Mouse (Mus musculus) midbrain, embryonic 10.5 days (tissue): Measurements from ENCODE around the gene Pde5a. TPM values are rescaled to one million over a fixed set of nuclear protein-coding genes. Genes with fewer than 3 reads are reported as not detected.

Source experiments
- polyA plus RNA-seq: library from polyadenylated mRNA; unstranded; fragments of >200 nt; fragmentation: Nextera tagmentation; extraction: Ambion mirVana; gene quantifications from 2 replicates; pipeline ENCODE4 v1.2.1, GENCODE M21; 2016

The Pde5a gene
- polyA plus RNA-seq, 1 experiment from 2014 or later, result 3.6 TPM

Other genes with a start within 250 kb of the Pde5a start
- 50.5 and 62.7 TPM in 2 replicates for gene Fnbp1l, start 109.2 kb upstream of the Pde5a start, polyA plus RNA-seq
- not detected in 2 replicates for gene Fabp2, start 166.1 kb downstream of the Pde5a start, polyA plus RNA-seq
- not detected in 2 replicates for gene Gm10959, start 190.4 kb downstream of the Pde5a start, polyA plus RNA-seq
- gene 1810037I17Rik, start 195.3 kb downstream of the Pde5a start, polyA plus RNA-seq, result 82.5 and 82.7 TPM in 2 replicates